Mouse (Mus musculus) midbrain, embryonic 11.5 days (tissue): ENCODE data around the gene Naa50. TPM values are rescaled to one million over a fixed set of nuclear protein-coding genes. Genes with fewer than 3 reads are reported as not detected.
A peak's percentile ranks its signal among the peaks of the same experiment; 100 is the strongest.

Experiments
- ATAC-seq: fragments of 200-750 bp; cut with Nextera tagmentation; 2 replicates; pipeline ENCODE4 v1.8.0; 2017; ENCODE audit warnings: moderate TSS enrichment, moderate library complexity; ENCODE audit not compliant: low FRiP score
- DNase-seq: peaks from one replicate; pipeline ENCODE4 v3.0.0; 2015; ENCODE audit warnings: low spot score; ENCODE audit errors: missing footprints
- H3K27ac ChIP-seq: fragments of 300-500 bp; sonication (generic); 2 replicates; pipeline ENCODE4 v1.5.1; 2014; ENCODE audit warnings: low read depth, low read length
- H3K27me3 ChIP-seq: fragments of 300-500 bp; sonication (generic); 2 replicates; pipeline ENCODE4 v1.6.1; 2014; ENCODE audit warnings: mild to moderate bottlenecking, low read length, moderate library complexity, mixed read lengths; ENCODE audit not compliant: control insufficient read depth, insufficient read depth
- H3K36me3 ChIP-seq: fragments of 300-500 bp; sonication (generic); 2 replicates; pipeline ENCODE4 v1.6.1; 2014; ENCODE audit warnings: mild to moderate bottlenecking, low read length, moderate library complexity, mixed read lengths; ENCODE audit not compliant: control insufficient read depth, insufficient read depth
- H3K4me1 ChIP-seq: fragments of 300-500 bp; sonication (generic); 2 replicates; pipeline ENCODE4 v1.6.1; 2014; ENCODE audit warnings: low read length; ENCODE audit not compliant: control insufficient read depth, insufficient read depth
- H3K4me2 ChIP-seq: fragments of 300-500 bp; sonication (generic); 2 replicates; pipeline ENCODE4 v1.6.1; 2014; ENCODE audit warnings: mild to moderate bottlenecking, moderate library complexity
- H3K4me3 ChIP-seq: fragments of 300-500 bp; sonication (generic); 2 replicates; pipeline ENCODE4 v1.5.1; 2014; ENCODE audit warnings: low read depth, low read length
- H3K9ac ChIP-seq: fragments of 300-500 bp; sonication (generic); 2 replicates; pipeline ENCODE4 v1.6.1; 2014; ENCODE audit warnings: low read length
- H3K9me3 ChIP-seq: fragments of 300-500 bp; sonication (generic); 2 replicates; pipeline ENCODE4 v1.6.1; 2016; ENCODE audit warnings: low read length; ENCODE audit not compliant: control insufficient read depth
- WGBS: fragments of 180-500 bp; shearing (Covaris S2); extraction: QIAGEN DNeasy Blood & Tissue Kit; methylation state at CpG from one replicate; pipeline ENCODE4 v1.1.7; 2014; 5-methylcytosine and 5-hydroxymethylcytosine counted together
- polyA plus RNA-seq: library from polyadenylated mRNA; unstranded; fragments of >200 nt; fragmentation: Nextera tagmentation; extraction: Ambion mirVana; gene quantifications from 2 replicates; pipeline ENCODE4 v1.2.1, GENCODE M21; 2014

Gene Naa50
- polyA plus RNA-seq: 100 and 111 TPM in 2 replicates

DNA sequence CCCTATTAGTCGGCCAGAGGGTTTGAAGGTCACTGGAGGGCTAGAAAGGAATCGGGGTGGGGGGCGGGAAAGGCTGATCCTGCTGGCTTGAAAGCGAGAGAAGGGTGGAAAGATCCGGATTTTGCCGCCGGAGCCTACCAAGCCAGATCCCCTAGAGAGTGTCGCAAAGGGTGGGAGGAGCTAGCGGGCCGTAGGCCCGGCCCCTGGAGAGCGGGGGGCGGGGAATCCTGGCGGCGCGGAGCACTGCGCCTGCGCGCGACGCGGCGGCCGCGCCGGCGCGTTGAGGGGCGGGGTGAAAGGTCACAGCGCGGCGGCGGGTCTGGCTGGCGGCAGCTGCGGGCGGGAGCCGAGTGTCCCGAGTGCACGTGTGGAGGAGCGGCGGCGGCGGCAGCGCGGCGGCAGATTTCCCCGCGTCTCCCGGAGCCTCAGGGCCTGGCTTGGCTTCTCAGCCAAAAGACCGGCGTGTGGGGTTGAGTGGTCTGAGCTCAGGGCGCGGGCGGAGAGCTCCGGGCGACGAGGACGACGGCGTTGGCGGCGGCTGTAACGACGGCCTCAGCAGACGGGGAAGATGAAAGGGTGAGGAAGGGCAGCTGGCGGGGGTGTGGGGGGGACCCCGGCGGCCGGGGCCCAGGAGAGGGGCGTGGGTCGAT, at the start of gene Naa50, which contains the start of gene Atp6v1a:
TSS of gene Naa50 (plus strand) at position 295 of the 650 bp plus-strand sequence.
TSS of gene Atp6v1a (minus strand) at position 170 of the 650 bp plus-strand sequence.
- Histone ChIP-seq H3K4me1 (peaks cover 13% of the 10 kb centered on the region), H3K36me3 (no peaks in the 10 kb centered on the region), H3K4me2 (peak within 1 kb of the TSS; percentile 90), H3K4me3 (peak within 1 kb of the TSS; percentile 96), H3K27me3 (no peaks in the 10 kb centered on the region), H3K27ac (peak within 1 kb of the TSS; percentile 98), H3K9ac (peak within 1 kb of the TSS; percentile 93), H3K9me3 (no peaks in the 10 kb centered on the region)
- under 1% methylated on average over 59 of the region's 71 CpGs for WGBS
- DNase-seq (peak; percentile 100), ATAC-seq (peak; percentile 90)

- DNase-seq: no peak
- 95% methylated on average over 7 of the region's 7 CpGs for WGBS
Measured at GRCm38 (mm10) chr16:44099377-44099776, 40.3 kb upstream of the Naa50 start.

DNA sequence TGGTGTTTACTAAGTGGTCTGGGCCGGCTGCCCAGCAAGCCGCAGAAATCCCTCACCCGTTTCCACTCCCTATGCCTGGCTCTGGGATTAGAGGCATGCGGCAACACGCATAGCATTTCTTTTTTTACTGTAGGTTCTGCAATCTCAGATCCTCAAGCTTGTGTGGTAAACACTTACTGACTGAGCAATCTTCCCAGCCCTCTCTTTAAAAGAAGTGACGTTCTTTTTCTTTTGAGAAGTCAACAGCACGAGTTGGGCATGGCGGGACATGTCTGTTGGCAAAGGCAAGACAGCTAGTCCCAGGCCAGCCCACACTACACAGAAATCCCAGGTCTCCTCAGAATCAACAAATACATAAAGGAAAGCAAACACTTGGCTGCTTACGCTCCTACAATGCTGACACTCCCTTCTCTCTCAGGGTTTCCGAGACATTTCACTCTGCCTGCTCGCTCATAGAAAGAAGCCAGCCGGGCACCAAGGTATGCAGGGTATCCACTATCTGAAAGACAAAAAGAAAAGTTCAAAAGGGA, 38.4 kb upstream of the Naa50 start:
- Histone ChIP-seq H3K27ac (no peak overlapping the region), H3K9me3 (no peaks in the 10 kb centered on the region), H3K4me3 (no peak overlapping the region), H3K4me1 (no peaks in the 10 kb centered on the region), H3K9ac (no peak overlapping the region), H3K36me3 (peaks cover 28% of the 10 kb centered on the region; the same call in 1 of the 2 replicates), H3K4me2 (no peak overlapping the region), H3K27me3 (no peaks in the 10 kb centered on the region)
- DNase-seq: no peak
- ATAC-seq: no peak
- 91% methylated on average over 12 of the region's 12 CpGs for WGBS

More at GRCm38 (mm10) chr16:44099377-44099776, 40.3 kb upstream of the Naa50 start:
- Histone ChIP-seq H3K36me3 (peaks cover 30% of the 10 kb centered on the region), H3K9me3 (no peaks in the 10 kb centered on the region), H3K4me2 (no peak overlapping the region), H3K27ac (no peak overlapping the region), H3K4me3 (no peak overlapping the region), H3K4me1 (no peaks in the 10 kb centered on the region), H3K9ac (no peak overlapping the region), H3K27me3 (no peaks in the 10 kb centered on the region)
- ATAC-seq: no peak

- Histone ChIP-seq H3K4me1 (no peaks in the 10 kb centered on the region), H3K36me3 (peaks cover 32% of the 10 kb centered on the region; the same call in 1 of the 2 replicates), H3K9ac (no peak overlapping the region), H3K4me2 (no peak overlapping the region), H3K27ac (no peak overlapping the region), H3K4me3 (no peak overlapping the region), H3K27me3 (no peaks in the 10 kb centered on the region), H3K9me3 (no peaks in the 10 kb centered on the region)
- DNase-seq: no peak
- whole genome bisulfite sequencing: 93% methylated on average over 2 of the region's 2 CpGs
- ATAC-seq: no peak
Measured at GRCm38 (mm10) chr16:44102925-44103324, 36.7 kb upstream of the Naa50 start.

GRCm38 (mm10) chr16:44103806-44104766, 35.5 kb upstream of the Naa50 start:
- Histone ChIP-seq H3K4me3 (no peak overlapping the region), H3K27ac (no peak overlapping the region), H3K36me3 (peaks cover 27% of the 10 kb centered on the region; the same call in 1 of the 2 replicates), H3K27me3 (no peaks in the 10 kb centered on the region), H3K4me1 (no peaks in the 10 kb centered on the region), H3K9ac (no peak overlapping the region), H3K9me3 (no peaks in the 10 kb centered on the region), H3K4me2 (no peak overlapping the region)
- 91% methylated on average over 18 of the region's 18 CpGs for WGBS
- ATAC-seq (no peak), DNase-seq (no peak)

- no peak for DNase-seq
- 88% methylated on average over 2 of the region's 2 CpGs for WGBS
- no peaks in the 10 kb centered on the region for H3K27me3 ChIP-seq
- H3K4me3 ChIP-seq: no peak overlapping the region
- H3K9ac ChIP-seq: no peak overlapping the region
- peaks cover 25% of the 10 kb centered on the region; the same call in 1 of the 2 replicates for H3K36me3 ChIP-seq
- H3K4me2 ChIP-seq: no peak overlapping the region
- no peaks in the 10 kb centered on the region for H3K9me3 ChIP-seq
- no peaks in the 10 kb centered on the region for H3K4me1 ChIP-seq
- ATAC-seq: no peak
- no peak overlapping the region for H3K27ac ChIP-seq
Measured at GRCm38 (mm10) chr16:44105211-44105610, 34.4 kb upstream of the Naa50 start.

- Histone ChIP-seq H3K4me1 (no peaks in the 10 kb centered on the region), H3K4me3 (no peak overlapping the region), H3K4me2 (no peak overlapping the region), H3K27me3 (no peaks in the 10 kb centered on the region), H3K9me3 (no peaks in the 10 kb centered on the region), H3K9ac (no peak overlapping the region), H3K27ac (no peak overlapping the region), H3K36me3 (peaks cover 16% of the 10 kb centered on the region; the same call in 1 of the 2 replicates)
- WGBS: 94% methylated on average over 4 of the region's 4 CpGs
- no peak for DNase-seq
- ATAC-seq: no peak
Measured at GRCm38 (mm10) chr16:44109002-44109401, 30.6 kb upstream of the Naa50 start.

GRCm38 (mm10) chr16:44119753-44120501, 19.7 kb upstream of the Naa50 start:
- Histone ChIP-seq H3K36me3 (no peaks in the 10 kb centered on the region), H3K27me3 (no peaks in the 10 kb centered on the region), H3K9me3 (no peaks in the 10 kb centered on the region), H3K9ac (no peak overlapping the region), H3K4me2 (no peak overlapping the region), H3K27ac (no peak overlapping the region), H3K4me1 (no peaks in the 10 kb centered on the region), H3K4me3 (no peak overlapping the region)
- 85% methylated on average over 7 of the region's 7 CpGs for WGBS
- no peak for DNase-seq
- no peak for ATAC-seq
